Mouse (Mus musculus) limb, embryonic 13.5 days (tissue): ENCODE results near the gene Gm20671. TPM values are rescaled to one million over a fixed set of nuclear protein-coding genes. Genes with fewer than 3 reads are reported as not detected.
"Not testable (repeated sequence)": the region's sequence is repeated elsewhere in the genome, so short reads cannot be mapped to it uniquely, and the experiment has no call there.

Source experiments
- ATAC-seq: fragments of 200-750 bp; cut with Nextera tagmentation; 2 replicates; pipeline ENCODE4 v1.8.0; 2017; ENCODE audit warnings: low read depth, moderate number of reproducible peaks, moderate TSS enrichment; ENCODE audit not compliant: low FRiP score
- H3K27ac ChIP-seq: fragments of 300-500 bp; sonication (generic); 2 replicates; pipeline ENCODE4 v1.5.1; 2015; ENCODE audit warnings: inconsistent platforms, mild to moderate bottlenecking, moderate library complexity
- H3K27me3 ChIP-seq: fragments of 300-500 bp; sonication (generic); 2 replicates; pipeline ENCODE4 v1.6.1; 2015; ENCODE audit warnings: mild to moderate bottlenecking, inconsistent platforms
- H3K36me3 ChIP-seq: fragments of 300-500 bp; sonication (generic); 2 replicates; pipeline ENCODE4 v1.6.1; 2015; ENCODE audit warnings: inconsistent platforms, mild to moderate bottlenecking, moderate library complexity
- H3K4me1 ChIP-seq: fragments of 300-500 bp; sonication (generic); 2 replicates; pipeline ENCODE4 v1.6.1; 2015; ENCODE audit warnings: inconsistent platforms
- H3K4me2 ChIP-seq: fragments of 300-500 bp; sonication (generic); replicated peaks from 2 replicates; pipeline ENCODE4 v1.6.1; 2015; ENCODE audit warnings: inconsistent platforms, mild to moderate bottlenecking, moderate library complexity
- H3K4me3 ChIP-seq: fragments of 300-500 bp; sonication (generic); 2 replicates; pipeline ENCODE4 v1.5.1; 2015; ENCODE audit warnings: moderate library complexity, mild to moderate bottlenecking, inconsistent platforms
- H3K9ac ChIP-seq: fragments of 300-500 bp; sonication (generic); 2 replicates; pipeline ENCODE4 v1.6.1; 2015; ENCODE audit warnings: mild to moderate bottlenecking, inconsistent platforms
- H3K9me3 ChIP-seq: fragments of 300-500 bp; sonication (generic); 2 replicates; pipeline ENCODE4 v1.6.1; 2016; ENCODE audit warnings: inconsistent platforms
- WGBS: fragments of 180-500 bp; shearing (Covaris S2); methylation state at CpG from one replicate; pipeline ENCODE4 v1.1.7; 2015; 5-methylcytosine and 5-hydroxymethylcytosine counted together
- polyA plus RNA-seq: library from polyadenylated mRNA; unstranded; fragments of >200 nt; fragmentation: Nextera tagmentation; extraction: Ambion mirVana; gene quantifications from 2 replicates; pipeline ENCODE4 v1.2.1, GENCODE M21; 2015

Gene Gm20671
- polyA plus RNA-seq, 1 experiment from 2014 or later, result not detected

GRCm38 (mm10) chr5:32849580-32849979 lies 22.7 kb upstream of the Gm20671 start:
- not testable (repeated sequence) for H3K9me3 ChIP-seq, H3K4me2 ChIP-seq, H3K9ac ChIP-seq, H3K27ac ChIP-seq, H3K4me3 ChIP-seq, ATAC-seq, H3K27me3 ChIP-seq
- 99% methylated on average over 3 of the region's 3 CpGs for WGBS
- Histone ChIP-seq H3K4me1 (peaks cover 27% of the 10 kb centered on the region), H3K36me3 (peaks cover 54% of the 10 kb centered on the region)

GRCm38 (mm10) chr5:32849178-32849577 lies 22.3 kb upstream of the Gm20671 start:
- Histone ChIP-seq H3K4me2 (no peak overlapping the region), H3K27ac (no peak overlapping the region), H3K4me1 (peaks cover 24% of the 10 kb centered on the region), H3K36me3 (peaks cover 58% of the 10 kb centered on the region), H3K9me3 (no peaks in the 10 kb centered on the region), H3K4me3 (no peak overlapping the region), H3K27me3 (no peaks in the 10 kb centered on the region), H3K9ac (no peak overlapping the region)
- 97% methylated on average over 3 of the region's 3 CpGs for WGBS
- ATAC-seq, result no peak

GRCm38 (mm10) chr5:32840029-32840428 lies 13.1 kb upstream of the Gm20671 start:
- Histone ChIP-seq H3K36me3 (peaks cover 86% of the 10 kb centered on the region), H3K9ac (no peak overlapping the region), H3K9me3 (no peaks in the 10 kb centered on the region), H3K4me1 (no peaks in the 10 kb centered on the region), H3K4me2 (no peak overlapping the region), H3K27ac (no peak overlapping the region), H3K27me3 (no peaks in the 10 kb centered on the region), H3K4me3 (no peak overlapping the region)
- 95% methylated on average over 2 of the region's 2 CpGs for WGBS
- no peak for ATAC-seq

DNA sequence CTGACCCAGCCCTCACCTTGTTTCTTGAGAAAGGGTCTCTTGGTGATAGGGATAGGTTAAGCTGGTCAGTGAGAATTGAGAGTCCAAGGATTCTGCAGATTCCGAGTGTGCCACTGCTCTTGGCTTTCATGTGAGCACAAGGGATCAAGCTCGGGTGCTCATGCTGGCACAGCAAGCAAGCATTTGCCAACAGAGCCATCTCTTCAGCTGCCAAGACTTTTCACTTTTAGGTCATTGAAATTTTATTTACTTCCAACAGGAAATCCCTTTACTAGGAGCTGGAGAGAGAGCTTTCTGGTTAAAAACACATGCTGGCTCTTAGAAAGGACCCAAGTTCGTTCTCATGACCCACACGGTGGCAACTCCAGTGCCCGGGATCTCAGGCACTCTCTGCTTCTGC lies 10.1 kb upstream of the Gm20671 start:
- 73% methylated on average over 5 of the region's 5 CpGs for WGBS
- H3K36me3 ChIP-seq, result peaks cover 86% of the 10 kb centered on the region
- no peak overlapping the region for H3K27ac ChIP-seq

DNA sequence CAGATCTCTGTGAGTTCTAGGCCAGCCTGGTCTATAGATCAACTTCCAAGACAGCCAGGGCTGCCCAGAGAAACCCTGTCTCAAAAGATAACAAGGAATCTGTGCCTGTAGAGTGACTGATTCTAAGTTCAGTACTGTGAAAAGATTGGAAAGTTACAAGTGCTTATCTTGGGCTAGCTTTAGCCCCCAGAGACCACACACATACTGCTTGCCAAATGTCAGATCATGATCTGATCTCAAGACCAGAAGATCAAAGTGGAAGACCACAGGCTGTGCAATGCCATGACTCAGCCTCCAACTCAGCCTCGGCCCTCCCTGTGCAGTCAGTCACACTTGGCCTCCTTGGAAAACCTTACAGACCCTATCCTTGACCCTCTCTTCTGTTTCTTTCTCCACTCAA lies 7.6 kb upstream of the Gm20671 start:
- no peak overlapping the region for H3K4me2 ChIP-seq
- H3K9ac ChIP-seq, result no peak overlapping the region
- no peaks in the 10 kb centered on the region for H3K27me3 ChIP-seq
- WGBS, result 93% methylated on average over 1 of the region's 1 CpGs
- H3K36me3 ChIP-seq, result peaks cover 85% of the 10 kb centered on the region
- no peak overlapping the region for H3K4me3 ChIP-seq
- ATAC-seq, result no peak
- H3K4me1 ChIP-seq, result no peaks in the 10 kb centered on the region
- no peaks in the 10 kb centered on the region for H3K9me3 ChIP-seq
- H3K27ac ChIP-seq, result no peak overlapping the region

More for the DNA sequence above, 10.1 kb upstream of the Gm20671 start:
- Histone ChIP-seq H3K4me1 (no peaks in the 10 kb centered on the region), H3K27me3 (no peaks in the 10 kb centered on the region), H3K9ac (no peak overlapping the region), H3K9me3 (no peaks in the 10 kb centered on the region), H3K4me2 (no peak overlapping the region), H3K4me3 (no peak overlapping the region)
- no peak for ATAC-seq

GRCm38 (mm10) chr5:32830054-32830453 lies 3.1 kb upstream of the Gm20671 start:
- H3K36me3 ChIP-seq, result peaks cover 92% of the 10 kb centered on the region
- H3K4me3 ChIP-seq, result no peak overlapping the region
- H3K27ac ChIP-seq, result no peak overlapping the region
- H3K9me3 ChIP-seq, result no peaks in the 10 kb centered on the region
- H3K27me3 ChIP-seq, result no peaks in the 10 kb centered on the region
- H3K9ac ChIP-seq, result no peak overlapping the region
- no peak for ATAC-seq
- 89% methylated on average over 2 of the region's 2 CpGs for WGBS
- no peaks in the 10 kb centered on the region for H3K4me1 ChIP-seq
- no peak overlapping the region for H3K4me2 ChIP-seq

DNA sequence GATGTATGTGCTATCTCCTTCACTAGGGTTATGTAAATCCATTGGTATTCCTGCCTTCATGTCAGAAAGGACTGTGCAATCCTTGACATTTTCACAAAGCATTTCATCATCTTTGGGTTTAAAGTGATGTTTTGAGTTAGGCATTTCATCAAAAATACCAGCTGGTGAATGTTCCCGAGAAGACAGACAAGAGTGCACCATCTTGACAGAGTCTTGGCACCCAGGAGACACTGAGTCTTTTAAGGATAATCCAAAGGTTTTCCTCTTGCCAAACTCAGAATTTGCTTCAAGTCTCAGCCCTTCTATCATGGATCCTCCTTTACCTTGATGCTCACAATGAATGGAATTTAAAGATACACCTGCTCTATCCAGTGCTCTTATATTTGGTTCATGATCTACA lies 1.9 kb upstream of the Gm20671 start:
- not testable (repeated sequence) for H3K4me1 ChIP-seq, H3K27ac ChIP-seq
- peaks cover 79% of the 10 kb centered on the region for H3K36me3 ChIP-seq

DNA sequence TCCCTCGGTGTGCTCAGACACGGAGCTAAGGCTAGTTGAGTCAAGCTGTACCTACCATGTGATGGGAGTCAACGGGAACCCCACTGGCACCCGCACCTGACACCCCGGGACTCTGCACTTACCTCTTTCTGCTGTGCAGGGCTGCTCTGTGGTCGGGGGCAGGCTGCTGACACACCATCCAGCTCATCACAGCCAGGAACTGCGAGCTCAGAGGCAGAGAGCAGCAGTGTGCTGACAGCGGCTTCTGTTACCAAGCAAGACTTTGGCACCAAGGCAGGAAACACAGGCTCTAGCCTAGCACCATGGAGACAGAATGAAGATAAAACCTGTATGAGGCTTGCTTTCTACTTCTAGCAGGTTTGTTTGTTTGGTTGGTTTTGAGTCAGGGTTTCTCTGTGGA lies 6.4 kb downstream of the Gm20671 start:
- no peak overlapping the region for H3K27ac ChIP-seq
- H3K4me2 ChIP-seq, result no peak overlapping the region
- H3K36me3 ChIP-seq, result peaks cover 76% of the 10 kb centered on the region
- ATAC-seq, result no peak
- no peaks in the 10 kb centered on the region for H3K9me3 ChIP-seq
- H3K9ac ChIP-seq, result no peak overlapping the region
- WGBS, result 92% methylated on average over 8 of the region's 8 CpGs
- no peaks in the 10 kb centered on the region for H3K4me1 ChIP-seq
- H3K4me3 ChIP-seq, result no peak overlapping the region
- H3K27me3 ChIP-seq, result no peaks in the 10 kb centered on the region

More for the DNA sequence above, 1.9 kb upstream of the Gm20671 start:
- not testable (repeated sequence) for H3K27me3 ChIP-seq, H3K9ac ChIP-seq, H3K9me3 ChIP-seq, ATAC-seq, H3K4me3 ChIP-seq, H3K4me2 ChIP-seq
- WGBS, result 85% methylated on average over 1 of the region's 1 CpGs

GRCm38 (mm10) chr5:32815396-32815795 lies 11.5 kb downstream of the Gm20671 start:
- H3K9me3 ChIP-seq, result no peaks in the 10 kb centered on the region
- no peak overlapping the region for H3K27ac ChIP-seq
- H3K9ac ChIP-seq, result no peak overlapping the region
- no peaks in the 10 kb centered on the region for H3K27me3 ChIP-seq
- no peak overlapping the region for H3K4me3 ChIP-seq
- H3K4me1 ChIP-seq, result no peaks in the 10 kb centered on the region
- no peak overlapping the region for H3K4me2 ChIP-seq
- WGBS, result 94% methylated on average over 4 of the region's 4 CpGs
- ATAC-seq, result no peak
- H3K36me3 ChIP-seq, result peaks cover 83% of the 10 kb centered on the region

- not testable (repeated sequence) for H3K27me3 ChIP-seq, H3K9me3 ChIP-seq, H3K9ac ChIP-seq, H3K4me2 ChIP-seq, H3K27ac ChIP-seq, H3K4me3 ChIP-seq, ATAC-seq, H3K4me1 ChIP-seq
- 75% methylated on average over 1 of the region's 1 CpGs for WGBS
- peaks cover 18% of the 10 kb centered on the region for H3K36me3 ChIP-seq
Measured at GRCm38 (mm10) chr5:32786454-32786853, 40.5 kb downstream of the Gm20671 start.

GRCm38 (mm10) chr5:32785313-32785915 lies 41.5 kb downstream of the Gm20671 start, which contains the start of gene Pisd:
Gene Pisd, minus strand, starts transcription at chr5:32785646.
- Histone ChIP-seq H3K27me3 (no peaks in the 10 kb centered on the region), H3K4me2 (peak within 1 kb of the TSS; percentile 77), H3K4me3 (peak within 1 kb of the TSS; percentile 81), H3K4me1 (peaks cover 8% of the 10 kb centered on the region; the same call in 1 of the 2 replicates), H3K36me3 (peaks cover 10% of the 10 kb centered on the region), H3K9ac (peak within 1 kb of the TSS; percentile 75), H3K9me3 (no peaks in the 10 kb centered on the region), H3K27ac (peak within 1 kb of the TSS; percentile 48; the same call in 1 of the 2 replicates)
- WGBS, result under 1% methylated on average over 51 of the region's 52 CpGs
- peak; percentile 100 for ATAC-seq

GRCm38 (mm10) chr5:32784726-32785125 lies 42.2 kb downstream of the Gm20671 start:
- Histone ChIP-seq H3K27me3 (no peaks in the 10 kb centered on the region), H3K9ac (peak overlapping the region; percentile 75), H3K4me1 (peaks cover 8% of the 10 kb centered on the region; the same call in 1 of the 2 replicates), H3K4me3 (peak overlapping the region; percentile 81), H3K9me3 (no peaks in the 10 kb centered on the region), H3K36me3 (peaks cover 10% of the 10 kb centered on the region), H3K27ac (no peak overlapping the region), H3K4me2 (peak overlapping the region; percentile 77)
- ATAC-seq, result no peak
- WGBS, result 25% methylated on average over 5 of the region's 5 CpGs

GRCm38 (mm10) chr5:32781596-32781995 lies 45.3 kb downstream of the Gm20671 start:
- peaks cover 8% of the 10 kb centered on the region; the same call in 1 of the 2 replicates for H3K4me1 ChIP-seq
- 94% methylated on average over 5 of the region's 5 CpGs for WGBS
- H3K4me3 ChIP-seq, result no peak overlapping the region
- no peaks in the 10 kb centered on the region for H3K9me3 ChIP-seq
- H3K4me2 ChIP-seq, result no peak overlapping the region
- H3K27ac ChIP-seq, result no peak overlapping the region
- ATAC-seq, result no peak
- no peaks in the 10 kb centered on the region; the same call in 1 of the 2 replicates for H3K36me3 ChIP-seq
- H3K9ac ChIP-seq, result no peak overlapping the region
- no peaks in the 10 kb centered on the region for H3K27me3 ChIP-seq
